In genomic region chr3:30969104-30969581, GRCm38 (mm10) we compare ENCODE assay signal across 8 mouse cellular contexts. TPM values are rescaled to one million over a fixed set of nuclear protein-coding genes. Genes with fewer than 3 reads are reported as not detected.
DNase-seq lines count a peak whose midpoint lies in the region; ATAC-seq and TF ChIP-seq lines count a peak whose summit lies in the region.

Gene Phc3 (minus strand): TSS chr3:30969415.

- peak within 1 kb of the TSS; percentile 92 for H3K9ac ChIP-seq in hindbrain, embryonic 14.5 days

- ATAC-seq in Patski: peak; percentile 66
- peak; percentile 92 for ATAC-seq in hindbrain, embryonic 14.5 days (ENCODE audit: low FRiP score)

- H3K36me3 ChIP-seq in hindbrain, embryonic 14.5 days (replicated peaks; ENCODE audit: control insufficient read depth, insufficient read depth): peaks cover 17% of the 10 kb centered on the region

- WGBS in hindbrain, embryonic 14.5 days: under 1% methylated on average over 34 of the region's 34 CpGs

- H3K9me3 ChIP-seq in hindbrain, embryonic 14.5 days (ENCODE audit: control insufficient read depth, low read length): no peaks in the 10 kb centered on the region

- CTCF ChIA-PET in Patski (lab: Charles Lee): interaction anchor here (1.6 to 7.4 kb wide), 2 partner anchors 9 to 377 kb away, joined by 3 to 44 read pairs; no protein-coding TSS in a partner anchor

- no peak for TF ChIP-seq CTCF in Patski (IDR thresholded peaks at IDR 0.05)

- peak within 1 kb of the TSS; percentile 64 for H3K4me2 ChIP-seq in hindbrain, embryonic 14.5 days (replicated peaks)

- in situ Hi-C loops in Patski (cut with MboI; ENCODE audit: low pct_unique_long_range_greater_than_20kb): no loop called here

- POLR2A ChIA-PET in Patski (lab: Charles Lee): interaction anchor here (1.5 to 1.6 kb wide), 2 partner anchors 9 to 20 kb away, joined by 3 to 4 read pairs; no protein-coding TSS in a partner anchor

- peak within 1 kb of the TSS; percentile 89 for H3K4me3 ChIP-seq in hindbrain, embryonic 14.5 days (replicated peaks; ENCODE audit: low read length)

- peaks cover 11% of the 10 kb centered on the region for H3K4me1 ChIP-seq in hindbrain, embryonic 14.5 days (replicated peaks; ENCODE audit: control insufficient read depth, insufficient read depth, low read length)

- DNase-seq in Patski (ENCODE audit: low read depth, low spot score): peak; percentile 86
- peak; percentile 95 to 96 for DNase-seq in cerebellum, postnatal 14 days
- DNase-seq in frontal cortex, postnatal 25 days (ENCODE audit: low spot score in 2 of 2): peak; percentile 85 to 86
- DNase-seq in hindbrain, embryonic 14.5 days (ENCODE audit: low spot score): peak; percentile 93
- DNase-seq in left cerebral cortex, adult 11 months (ENCODE audit: low spot score): peak; percentile 86
- DNase-seq in lung, postnatal 4 days: peak; percentile 93 to 94
- DNase-seq in retina, postnatal 7 days (ENCODE audit: low read depth, low spot score): peak; percentile 93
- peak; percentile 86 for DNase-seq in urinary bladder, adult 2 months (ENCODE audit: low spot score)

- no peaks in the 10 kb centered on the region for H3K27me3 ChIP-seq in Patski
- no peaks in the 10 kb centered on the region for H3K27me3 ChIP-seq in hindbrain, embryonic 14.5 days (ENCODE audit: control insufficient read depth, insufficient read depth, low read length)

- H3K27ac ChIP-seq in hindbrain, embryonic 14.5 days: peak within 1 kb of the TSS; percentile 91

RNA-seq across cellular contexts. Expression of gene Phc3, which starts in this region (rescaled TPM):
- polyA plus RNA-seq in Patski (2021): 29.3 TPM
- polyA plus RNA-seq in hindbrain, embryonic 14.5 days (2014; fragmentation: Nextera tagmentation; extraction: Ambion mirVana): 9.2 and 9.9 TPM in 2 replicates
- polyA plus RNA-seq in urinary bladder, adult 2 months (2012; rRNA removed): 20.9 and 25.0 TPM in 2 replicates

Comparison
In these comparisons a context has a peak if more than half of its experiments do, and no peak if none do; other contexts are left out.
1. Peak in every context shown above with its lines: DNase-seq, ATAC-seq, H3K4me3 ChIP-seq and H3K27ac ChIP-seq.